Mouse (Mus musculus): ENCODE data around the gene Gpd1.
"Not testable (repeated sequence)": the region's sequence is repeated elsewhere in the genome, so short reads cannot be mapped to it uniquely, and the experiment has no call there.

Gpd1 gene

DNA sequence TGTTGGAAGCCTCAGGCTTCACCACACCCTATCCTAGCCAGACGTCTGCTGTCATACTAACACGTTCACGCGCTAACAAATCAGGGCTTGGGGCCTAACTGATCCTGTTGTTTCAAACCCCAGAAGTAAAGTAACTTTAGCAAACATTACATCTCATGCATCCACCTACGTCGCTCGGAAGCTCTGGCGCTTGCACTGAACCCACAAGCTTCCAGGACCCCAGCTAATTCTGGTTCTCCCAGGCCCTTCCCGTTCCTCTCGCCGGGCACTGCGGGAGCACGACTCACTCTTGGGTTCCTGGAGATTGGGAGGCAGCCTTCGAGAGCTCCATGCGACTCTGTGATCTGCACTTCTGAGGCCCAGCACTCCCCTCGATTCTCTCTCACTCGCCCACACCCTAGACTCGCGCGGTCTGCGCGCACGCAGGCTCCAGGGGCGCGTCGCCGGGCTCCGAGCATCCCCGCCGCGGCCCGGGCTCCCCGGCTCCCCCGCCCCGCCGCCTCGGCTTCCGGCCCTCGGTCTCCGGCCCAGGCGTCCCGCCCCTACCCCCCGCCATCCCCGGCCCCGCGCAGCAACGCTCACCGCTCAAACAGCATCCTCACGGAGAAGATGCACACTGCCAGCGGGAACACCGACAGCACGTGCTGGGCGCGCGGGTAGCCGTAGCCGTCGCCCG is 54.4 kb downstream of the Gpd1 start:
- DNase-seq (ENCODE audit: low spot score): peak; percentile 61

- peak; percentile 92 for DNase-seq (ENCODE audit: low spot score)
These were observed 55.1 kb downstream of the Gpd1 start for GRCm38 (mm10) chr15:99772277-99772880.

DNA sequence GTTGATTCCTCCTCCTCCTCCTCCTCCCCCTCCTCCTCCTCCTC is 55.4 kb downstream of the Gpd1 start, which contains the start of gene Cers5:
TSS of gene Cers5 (minus strand) at position 5 of the 44 bp plus-strand sequence.
- not testable (repeated sequence) for DNase-seq (ENCODE audit: low spot score)

DNA sequence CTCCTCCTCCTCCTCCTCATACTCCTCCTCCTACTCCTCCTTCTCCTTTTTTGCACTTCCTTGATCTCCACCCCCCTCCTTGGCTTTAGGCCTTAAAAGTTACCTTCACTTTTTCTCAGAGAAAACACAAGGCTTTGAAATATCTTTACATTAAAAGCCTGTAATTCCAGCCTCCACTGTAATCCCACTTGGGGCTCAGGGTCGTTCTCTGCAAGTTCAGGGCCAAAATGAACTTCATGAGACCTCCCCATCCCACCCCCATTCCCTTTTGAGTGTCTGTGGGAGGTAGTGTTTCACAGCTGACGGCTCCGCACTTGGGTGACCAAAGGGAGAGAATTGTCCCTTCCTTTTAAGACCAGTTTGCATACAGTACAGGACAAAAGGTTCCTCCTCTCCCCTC is 55.6 kb downstream of the Gpd1 start:
- DNase-seq (ENCODE audit: low spot score): no peak
